Mouse (Mus musculus): ENCODE results near the gene Slc39a11. TPM values are rescaled to one million over a fixed set of nuclear protein-coding genes. Genes with fewer than 3 reads are reported as not detected.
A peak's percentile ranks its signal among the peaks of the same experiment; 100 is the strongest.

Slc39a11 gene
- total RNA-seq, 2 experiments from 2014 or later, result 19.9 to 21.8 TPM

GRCm38 (mm10) chr11:113458582-113459210 lies 191.2 kb downstream of the Slc39a11 start:
- intact Hi-C loops (cut with DNase I), result no loop called here
- DNase-seq (ENCODE audit: extremely low spot score in 1 of 2, low spot score in 2 of 2), result no peak

GRCm38 (mm10) chr11:113452861-113453568 lies 196.9 kb downstream of the Slc39a11 start:
- no peak for DNase-seq (ENCODE audit: extremely low spot score in 1 of 2, low spot score in 2 of 2)
- intact Hi-C loops (cut with DNase I), result no loop called here

DNA sequence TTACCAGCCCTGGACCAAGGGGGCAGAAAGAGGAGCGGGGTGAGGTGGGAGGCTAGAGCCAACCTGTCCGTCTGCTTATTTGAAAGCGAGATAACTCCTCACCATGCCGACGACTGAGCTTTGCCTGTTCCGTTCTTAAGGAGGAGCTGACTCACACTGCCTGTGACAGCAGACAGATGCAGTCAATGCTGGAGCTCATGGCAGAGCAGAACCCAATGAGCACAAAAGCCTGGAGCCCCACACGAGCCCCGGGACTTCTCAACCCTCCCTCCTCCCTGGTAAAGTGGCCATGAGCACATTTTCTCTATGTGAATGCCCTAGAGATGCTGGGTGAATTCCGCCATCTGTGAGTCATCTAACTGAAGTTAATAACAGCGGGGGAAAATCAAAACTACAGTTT lies 198.6 kb downstream of the Slc39a11 start:
- intact Hi-C loops (cut with DNase I), result no loop called here
- DNase-seq (ENCODE audit: extremely low spot score in 1 of 2, low spot score in 2 of 2), result no peak

- DNase-seq (ENCODE audit: extremely low spot score in 1 of 2, low spot score in 2 of 2), result no peak
- intact Hi-C loops (cut with DNase I), result no loop called here
Measured at GRCm38 (mm10) chr11:113450665-113451064, 199.2 kb downstream of the Slc39a11 start.

GRCm38 (mm10) chr11:113450028-113450427 lies 199.9 kb downstream of the Slc39a11 start:
- intact Hi-C loops (cut with DNase I), result no loop called here
- DNase-seq (ENCODE audit: extremely low spot score in 1 of 2, low spot score in 2 of 2), result no peak

GRCm38 (mm10) chr11:113442036-113442435 lies 207.8 kb downstream of the Slc39a11 start:
- no peak for DNase-seq (ENCODE audit: extremely low spot score in 1 of 2, low spot score in 2 of 2)
- intact Hi-C loops (cut with DNase I), result no loop called here

DNA sequence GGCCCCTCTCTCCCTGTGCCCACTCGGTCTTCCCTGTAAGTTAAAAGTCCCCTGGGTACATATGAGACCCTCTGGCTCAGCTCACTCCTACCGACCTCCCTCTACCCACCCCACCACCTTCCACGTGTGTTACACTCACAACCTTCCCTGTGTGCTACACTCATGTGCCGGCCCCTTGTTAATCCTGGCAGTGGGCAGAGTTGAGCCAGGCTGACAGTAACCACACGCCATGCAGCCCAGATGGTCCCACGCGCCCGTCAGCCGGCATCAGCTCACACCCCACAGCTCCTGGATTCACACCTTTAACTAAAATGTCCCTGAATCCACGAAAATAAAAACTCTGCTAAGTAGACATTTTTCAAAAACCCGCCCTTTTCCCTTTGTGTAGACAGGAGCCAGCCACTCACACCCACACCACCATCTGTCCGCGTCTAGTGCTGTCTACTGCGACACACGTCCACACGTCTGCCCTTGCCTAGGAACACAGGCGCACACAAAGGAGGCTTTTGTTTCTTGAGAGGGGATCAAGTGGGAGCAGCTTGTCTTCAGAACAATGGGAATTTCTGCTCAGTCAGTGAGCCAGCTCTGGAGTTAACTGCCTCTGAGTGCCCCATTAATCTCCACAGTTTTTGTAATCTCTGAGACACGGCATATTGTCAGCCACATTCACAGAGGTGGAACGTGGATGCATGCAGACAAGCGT lies 210.4 kb downstream of the Slc39a11 start:
- DNase-seq (ENCODE audit: extremely low spot score in 1 of 2, low spot score in 2 of 2), result peak; percentile 54 to 66
- intact Hi-C loops (cut with DNase I), result no loop called here

DNA sequence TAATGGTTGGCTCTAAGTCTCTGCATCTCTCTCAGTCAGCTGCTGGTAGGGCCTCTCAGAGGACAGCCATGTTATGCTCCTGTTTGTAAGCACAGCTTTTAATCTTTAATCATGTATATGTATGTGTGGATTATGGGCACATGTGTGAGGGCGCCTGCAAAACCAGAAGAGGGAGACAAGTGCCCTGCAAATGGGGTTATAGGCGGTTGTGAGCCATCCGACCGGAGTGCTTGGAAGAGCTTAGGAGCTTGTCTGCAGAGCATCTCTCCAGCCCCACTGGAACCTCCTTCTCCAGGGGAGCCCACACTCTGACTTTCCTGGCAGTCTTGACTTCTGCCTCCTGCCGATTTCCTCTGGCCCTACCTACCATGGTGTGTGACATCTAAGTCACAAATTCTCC lies 211.0 kb downstream of the Slc39a11 start:
- intact Hi-C loops (cut with DNase I), result no loop called here
- no peak for DNase-seq (ENCODE audit: extremely low spot score in 1 of 2, low spot score in 2 of 2)

DNA sequence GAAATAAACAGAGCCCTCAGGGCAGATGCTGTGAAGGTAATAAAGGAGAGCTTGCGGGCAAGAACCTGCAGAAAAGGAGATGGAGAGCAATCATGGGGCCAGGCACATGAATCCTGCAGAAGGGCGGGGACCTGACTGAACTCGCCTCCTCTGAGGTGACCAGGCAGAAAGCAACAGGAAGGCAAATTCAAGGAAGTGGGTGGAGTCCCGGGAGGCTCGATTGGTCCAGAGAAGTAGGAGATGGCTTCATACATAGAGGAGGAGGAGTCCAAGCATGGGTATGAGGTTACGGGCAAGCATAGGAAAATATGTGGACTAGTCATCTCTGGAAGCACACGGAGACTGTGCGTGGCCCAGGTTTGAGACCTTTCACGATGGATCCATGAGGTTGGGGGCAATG lies 212.5 kb downstream of the Slc39a11 start:
- no peak for DNase-seq (ENCODE audit: extremely low spot score in 1 of 2, low spot score in 2 of 2)
- intact Hi-C loops (cut with DNase I), result no loop called here

- no peak for DNase-seq (ENCODE audit: extremely low spot score in 1 of 2, low spot score in 2 of 2)
- intact Hi-C loops (cut with DNase I), result no loop called here
Measured at GRCm38 (mm10) chr11:113436299-113436698, 213.6 kb downstream of the Slc39a11 start.

- intact Hi-C loops (cut with DNase I), result no loop called here
- DNase-seq (ENCODE audit: extremely low spot score in 1 of 2, low spot score in 2 of 2), result no peak
Measured at GRCm38 (mm10) chr11:113435696-113436095, 214.2 kb downstream of the Slc39a11 start.

- no peak for DNase-seq (ENCODE audit: extremely low spot score in 1 of 2, low spot score in 2 of 2)
- intact Hi-C loops (cut with DNase I), result no loop called here
Measured at GRCm38 (mm10) chr11:113431161-113431560, 218.7 kb downstream of the Slc39a11 start.

DNA sequence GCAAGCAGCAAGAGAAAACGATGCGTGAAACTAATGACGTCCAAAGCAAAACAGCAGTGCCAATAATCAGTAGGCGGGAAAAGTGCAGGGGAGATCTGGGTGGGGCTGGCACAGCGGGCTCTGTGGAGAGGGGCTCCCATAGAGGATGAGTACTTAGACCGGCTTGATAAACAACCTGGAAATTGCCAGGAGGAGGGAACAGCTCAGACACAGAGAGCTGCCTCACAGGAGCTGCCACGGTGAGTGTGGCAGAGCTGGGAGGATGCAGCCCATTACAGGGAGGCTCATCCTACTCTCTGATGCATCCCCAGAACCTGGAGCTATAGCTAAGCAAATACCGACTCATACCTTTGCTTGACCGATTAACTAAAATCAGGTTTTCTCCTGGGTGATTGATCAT lies 224.0 kb downstream of the Slc39a11 start:
- no peak for DNase-seq (ENCODE audit: extremely low spot score in 1 of 2, low spot score in 2 of 2)
- intact Hi-C loops (cut with DNase I), result no loop called here

DNA sequence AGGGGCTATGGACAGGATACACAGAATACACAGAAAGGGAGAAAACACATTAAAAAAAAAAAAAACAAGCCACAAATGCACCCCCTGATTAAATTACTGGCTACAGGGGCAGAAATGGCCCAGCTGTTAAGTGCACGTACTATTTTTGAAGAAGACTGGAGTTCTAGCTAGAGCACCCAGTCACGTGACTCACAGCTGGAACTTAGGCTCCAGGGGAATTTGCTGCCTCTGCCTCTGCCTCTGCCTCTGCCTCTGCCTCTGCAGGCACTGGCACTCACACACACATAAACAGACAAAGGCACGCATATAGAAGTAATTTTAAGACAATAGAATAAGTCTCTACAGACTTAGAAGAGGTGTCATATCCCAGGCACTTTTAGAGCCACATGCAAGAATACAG lies 224.4 kb downstream of the Slc39a11 start:
- intact Hi-C loops (cut with DNase I), result no loop called here
- no peak for DNase-seq (ENCODE audit: extremely low spot score in 1 of 2, low spot score in 2 of 2)

DNA sequence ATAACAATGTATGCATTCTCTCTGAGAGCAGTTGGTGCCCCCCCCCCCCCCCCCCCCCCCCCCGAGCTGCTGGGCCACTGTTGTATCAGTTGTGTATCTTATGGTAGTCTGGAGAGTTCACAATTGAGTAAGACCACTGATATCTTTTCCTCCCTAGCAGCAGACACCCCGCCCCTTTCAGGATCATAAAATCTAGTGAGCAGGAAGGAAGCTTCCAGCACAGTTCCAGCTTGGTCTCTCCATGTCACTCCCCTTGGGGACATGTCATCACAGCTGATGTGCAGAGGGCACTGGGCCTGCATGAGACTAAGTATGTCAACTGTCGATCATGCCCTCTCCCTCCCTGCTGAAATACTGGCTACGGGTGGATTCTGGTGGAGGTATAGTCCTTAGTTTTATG lies 225.1 kb downstream of the Slc39a11 start:
- intact Hi-C loops (cut with DNase I), result no loop called here
- DNase-seq (ENCODE audit: extremely low spot score in 1 of 2, low spot score in 2 of 2), result no peak

- DNase-seq (ENCODE audit: extremely low spot score in 1 of 2, low spot score in 2 of 2), result no peak
- intact Hi-C loops (cut with DNase I), result no loop called here
Measured at GRCm38 (mm10) chr11:113422598-113422997, 227.3 kb downstream of the Slc39a11 start.

DNA sequence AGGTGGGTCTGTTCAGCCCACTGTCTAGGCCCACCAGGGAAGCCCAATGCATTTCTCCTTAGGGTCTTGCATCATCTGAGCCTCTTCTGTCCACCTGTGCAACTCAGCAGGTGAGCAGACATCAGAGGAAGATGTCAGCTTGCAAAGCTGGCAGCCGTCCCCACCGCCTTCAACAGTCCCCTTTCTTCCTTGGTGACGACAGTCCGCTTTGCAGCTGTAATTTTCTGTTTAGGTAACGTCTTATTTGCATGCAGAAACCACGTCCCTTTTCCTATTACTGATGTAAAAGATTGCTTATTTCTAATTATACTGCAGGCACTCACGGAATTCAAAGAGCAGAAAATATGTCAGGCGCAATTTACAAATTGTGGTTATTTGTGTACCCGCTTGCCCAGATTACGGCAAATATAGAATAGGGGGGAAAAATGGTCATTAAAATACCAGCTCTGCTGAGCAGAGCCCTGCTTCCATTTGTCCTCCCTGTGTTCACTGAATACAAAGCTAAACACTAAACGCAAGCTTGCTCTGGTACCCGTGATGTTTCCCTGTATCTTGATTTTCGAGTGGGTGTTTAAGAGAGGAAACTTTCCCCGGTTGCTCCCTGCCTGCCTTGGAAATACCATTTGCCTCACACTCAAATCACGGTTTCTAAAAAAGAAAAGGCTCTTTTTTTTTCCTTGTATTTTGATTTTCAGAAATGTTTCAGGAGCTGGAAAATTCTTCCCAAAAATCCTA lies 230.8 kb downstream of the Slc39a11 start:
- peak in 1 of 2 experiments; percentile 54 for DNase-seq (ENCODE audit: extremely low spot score in 1 of 2, low spot score in 2 of 2)
- intact Hi-C loops (cut with DNase I), result no loop called here

DNA sequence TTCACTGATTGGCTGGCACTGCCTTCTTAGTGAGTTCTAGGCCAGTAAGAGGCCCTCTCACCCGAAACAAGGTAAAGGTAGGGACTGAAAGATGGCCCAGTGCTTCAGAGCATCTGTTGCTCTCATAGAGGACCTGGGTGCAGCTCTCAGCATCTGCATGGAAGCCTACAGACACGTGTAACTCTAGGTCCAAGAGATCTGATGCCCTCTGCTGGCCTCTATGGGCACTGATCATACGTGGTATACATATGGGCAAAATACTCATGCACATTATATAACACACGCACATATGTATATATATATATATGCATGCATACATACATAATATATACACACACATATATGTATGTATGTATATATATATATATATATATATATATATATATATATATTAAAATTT lies 231.9 kb downstream of the Slc39a11 start:
- intact Hi-C loops (cut with DNase I), result no loop called here
- no peak for DNase-seq (ENCODE audit: extremely low spot score in 1 of 2, low spot score in 2 of 2)

DNA sequence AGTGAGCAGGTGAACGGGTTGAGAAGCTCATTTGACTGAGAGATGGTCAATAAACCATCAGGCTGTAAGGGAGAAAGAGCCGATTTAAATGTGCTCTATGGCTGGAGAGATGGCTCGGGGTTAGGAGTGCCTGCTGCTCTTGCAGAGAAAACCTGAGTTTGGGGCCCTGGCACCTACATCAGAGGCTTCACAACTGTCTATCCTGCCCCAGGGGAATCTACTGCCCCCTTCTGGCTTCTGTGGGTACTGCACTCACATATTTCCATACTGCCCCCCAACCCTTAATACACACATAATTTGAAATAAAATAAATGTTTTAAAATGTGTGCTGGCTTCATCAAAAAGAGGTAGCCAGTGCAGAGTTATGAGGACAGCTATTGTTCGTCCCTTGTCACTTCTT lies 237.3 kb downstream of the Slc39a11 start:
- DNase-seq (ENCODE audit: extremely low spot score in 1 of 2, low spot score in 2 of 2), result no peak
- intact Hi-C loops (cut with DNase I), result loop anchor here (5.0 kb wide), 1 partner anchor 115 kb away; no protein-coding TSS in a partner anchor
